Mouse (Mus musculus) c-Kit-positive CD71-positive TER-119-negative erythroid progenitor cells, embryonic 14.5 days (primary cell): ENCODE data around the gene Pabpc1l.
"Not testable (repeated sequence)": the region's sequence is repeated elsewhere in the genome, so short reads cannot be mapped to it uniquely, and the experiment has no call there.

Experiments used
- DNase-seq: peaks from one replicate; pipeline ENCODE4 v3.0.0-alpha.2; 2013; ENCODE audit warnings: low read depth

The Pabpc1l gene

DNA sequence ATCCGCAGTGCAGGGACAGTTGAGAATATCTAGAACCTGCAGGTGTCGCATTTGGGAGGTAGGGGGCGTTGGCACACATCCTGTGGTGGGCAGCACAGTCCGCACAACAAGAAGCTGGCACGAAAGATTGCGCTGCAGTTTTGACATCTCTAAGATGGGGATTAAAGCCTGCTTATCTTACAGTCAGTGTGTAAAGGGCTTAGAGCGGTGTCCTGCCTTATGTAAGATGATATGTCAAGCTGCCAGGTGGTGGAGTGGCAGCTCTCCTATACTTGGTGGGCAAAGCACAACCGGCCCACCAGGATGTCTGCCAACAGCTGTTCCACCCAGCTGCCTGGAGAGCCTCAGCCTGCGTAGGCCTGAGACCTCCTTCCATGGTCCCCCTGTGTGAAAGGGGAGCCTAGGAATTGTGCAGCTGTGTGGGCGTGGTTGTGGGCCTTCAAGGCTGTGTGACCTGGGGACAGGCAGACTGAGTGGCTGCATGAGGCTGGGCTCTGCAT is 11.3 kb downstream of the Pabpc1l start:
- peak; percentile 25 for DNase-seq

DNA sequence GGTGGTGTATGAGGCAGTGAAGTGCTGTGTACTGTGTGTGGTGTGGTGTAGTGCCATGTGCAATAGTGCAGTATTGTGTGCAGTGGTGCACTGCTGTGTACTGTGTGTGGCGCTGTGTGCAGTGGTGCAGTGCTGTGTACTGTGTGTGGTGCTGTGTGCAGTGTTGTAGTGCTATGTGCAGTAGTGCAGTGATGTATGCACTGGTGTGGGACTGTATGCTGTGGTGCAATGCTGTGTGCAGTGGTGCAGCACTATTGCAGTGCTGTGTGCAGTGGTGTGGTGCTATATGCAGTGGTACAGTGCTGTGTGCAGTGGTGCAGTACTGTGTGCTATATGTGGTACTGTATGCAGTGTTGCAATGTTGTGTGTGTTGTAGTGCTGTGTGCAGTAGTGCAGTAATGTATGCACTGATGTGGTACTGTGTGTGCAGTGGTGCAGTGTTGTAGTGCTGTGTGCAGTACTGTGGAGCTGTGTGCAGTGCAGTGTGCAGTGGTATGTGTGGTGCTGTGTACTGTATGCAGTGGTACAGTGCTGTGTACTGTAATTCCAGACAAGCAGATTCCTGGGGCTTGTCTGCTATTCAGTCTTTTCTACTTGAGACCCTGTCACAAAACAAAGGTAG is 13.3 kb downstream of the Pabpc1l start:
- no peak for DNase-seq

DNA sequence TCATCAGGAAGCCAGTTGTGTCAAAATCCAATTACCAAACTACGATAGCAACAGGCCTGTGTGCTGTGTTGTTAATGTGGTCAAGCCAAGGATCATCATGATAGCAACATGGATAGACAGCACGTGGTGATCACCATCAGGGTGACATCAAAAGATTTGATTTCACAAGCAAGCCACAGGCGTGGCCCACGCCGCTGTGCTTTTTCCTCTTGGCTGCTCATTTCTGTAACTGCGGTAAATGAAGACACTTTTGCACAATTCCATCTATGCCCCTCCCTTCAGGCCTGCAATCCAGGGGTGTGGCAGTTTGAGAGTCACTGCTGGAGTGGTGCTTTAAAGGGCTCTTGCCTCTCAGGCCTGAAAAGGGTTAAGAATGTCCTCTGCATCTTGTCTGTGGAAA is 15.7 kb downstream of the Pabpc1l start:
- no peak for DNase-seq

DNA sequence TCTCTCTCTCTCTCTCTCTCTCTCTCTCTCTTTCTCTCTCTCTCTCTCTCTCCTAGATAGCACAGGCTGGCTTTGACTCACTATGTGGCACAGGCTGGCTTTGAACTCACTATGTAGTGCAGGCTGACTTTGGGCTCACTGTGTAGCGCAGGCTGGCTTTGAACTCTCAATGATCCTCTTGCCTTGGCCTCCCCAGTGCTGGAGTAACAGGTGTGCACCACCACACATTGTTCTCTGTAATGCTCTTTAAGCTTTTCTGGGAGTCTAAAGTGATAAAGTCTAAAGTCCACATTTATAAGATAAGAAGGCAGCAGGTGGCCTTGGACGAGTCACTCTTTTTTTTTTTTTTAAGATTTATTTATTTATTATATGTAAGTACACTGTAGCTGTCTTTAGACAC is 16.3 kb downstream of the Pabpc1l start:
- DNase-seq = no peak

DNA sequence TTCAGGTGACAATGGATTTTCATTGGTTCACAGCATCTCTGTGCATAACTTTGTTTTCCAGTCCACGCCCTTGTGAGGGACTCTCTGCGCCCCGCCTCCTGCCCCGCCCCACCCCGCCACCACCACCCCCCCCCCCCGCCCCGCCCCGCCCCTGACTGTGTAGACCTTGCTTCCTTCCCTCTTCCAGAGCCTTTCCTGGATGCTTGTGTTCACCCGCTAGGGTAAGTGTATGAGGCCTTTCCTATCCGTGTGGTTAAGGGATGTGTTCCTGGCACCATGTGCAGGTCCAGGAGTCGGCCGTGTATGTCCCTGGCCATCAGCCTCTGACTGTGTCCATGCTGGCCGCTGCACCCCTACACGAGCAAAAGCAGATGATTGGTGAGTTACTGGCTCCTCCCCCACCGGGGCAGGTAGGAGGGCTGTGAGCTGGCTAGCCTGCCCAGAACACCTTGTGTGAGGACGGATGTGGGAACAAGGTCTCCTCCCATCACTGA is 22.0 kb downstream of the Pabpc1l start:
- DNase-seq = no peak

GRCm38 (mm10) chr2:164053767-164054166 is 28.5 kb downstream of the Pabpc1l start:
- no peak for DNase-seq

DNA sequence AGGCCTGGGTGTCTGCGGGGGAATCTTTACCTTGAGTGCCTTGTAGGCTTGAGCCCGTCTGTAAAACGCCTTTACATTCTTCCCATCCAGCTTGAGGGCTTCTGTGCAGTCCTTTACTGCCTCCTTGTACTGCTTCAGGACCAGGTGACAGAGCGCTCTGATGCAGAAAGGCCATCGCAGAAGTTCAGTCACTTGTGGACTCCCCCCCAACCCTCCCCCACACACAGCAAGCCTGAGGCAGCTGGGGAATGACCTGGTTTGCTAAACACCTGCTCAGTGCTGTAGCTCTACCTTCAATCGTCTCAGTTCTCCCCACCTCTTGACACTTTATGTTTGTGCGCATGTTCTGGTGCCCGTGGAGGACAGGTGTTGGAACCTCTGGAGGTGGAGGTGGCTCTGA is 29.4 kb downstream of the Pabpc1l start:
- no peak for DNase-seq

- DNase-seq = no peak
Observed at GRCm38 (mm10) chr2:164059634-164060235, 34.5 kb downstream of the Pabpc1l start.

DNA sequence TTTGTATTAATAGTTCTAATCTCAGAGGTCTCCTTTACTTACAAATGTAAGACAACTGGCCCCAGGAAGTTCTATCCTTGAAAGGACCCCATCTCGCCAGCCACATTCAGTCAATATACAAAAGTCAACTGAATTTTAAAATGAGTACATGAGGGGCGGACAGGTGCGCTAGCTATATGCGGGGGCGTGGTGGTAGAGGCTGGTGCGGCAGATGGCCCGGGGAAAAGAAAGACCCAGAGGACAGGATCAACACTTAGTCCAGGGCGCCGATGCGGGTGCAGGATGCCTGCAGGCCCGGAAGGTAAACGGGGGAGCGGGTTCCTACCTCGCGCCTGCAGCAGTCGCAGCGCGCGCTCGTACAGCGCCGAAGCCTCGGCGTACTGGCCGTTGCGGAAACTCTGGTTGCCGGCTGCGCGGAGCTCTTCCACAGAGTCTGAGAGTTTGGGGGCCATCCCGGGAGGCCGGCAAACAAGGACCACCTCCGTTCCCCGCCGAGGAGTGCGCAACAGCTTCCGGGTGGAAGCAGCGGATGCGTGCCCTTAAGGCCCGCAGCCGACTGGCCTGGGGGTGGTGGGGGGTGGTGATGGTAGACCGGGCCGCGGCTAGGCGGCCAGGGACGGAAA is 45.0 kb downstream of the Pabpc1l start, which contains the start of gene Stk4:
Gene Stk4, plus strand, starts transcription at position 181 of the 623 bp plus-strand sequence.
- DNase-seq = peak; percentile 24

- DNase-seq = peak; percentile 85
Observed at GRCm38 (mm10) chr2:164070765-164071436, 45.7 kb downstream of the Pabpc1l start, which contains the start of gene Tomm34. Gene Tomm34, minus strand, starts transcription at chr2:164071169.

- DNase-seq = not testable (repeated sequence)
Observed at GRCm38 (mm10) chr2:164071437-164071820, 46.2 kb downstream of the Pabpc1l start.

DNA sequence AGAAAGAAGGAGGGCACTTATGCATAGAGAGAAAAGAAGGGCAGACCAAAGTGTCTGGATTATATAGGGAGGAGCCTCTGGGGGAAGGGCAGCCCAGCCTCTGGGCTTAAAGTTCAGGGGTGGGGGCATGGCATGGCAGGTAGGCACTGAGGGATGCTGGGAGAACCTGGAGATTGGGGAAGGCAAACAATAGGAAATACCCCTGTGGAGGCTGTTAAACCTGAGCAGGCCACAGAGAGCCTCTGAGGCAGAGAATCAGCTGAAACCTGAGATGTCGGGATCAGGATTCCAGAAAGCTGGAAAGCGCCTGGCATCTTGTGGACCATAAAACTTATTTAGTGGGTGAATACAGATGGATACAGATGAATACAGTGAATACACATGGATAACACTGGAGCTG is 46.9 kb downstream of the Pabpc1l start:
- DNase-seq = no peak

DNA sequence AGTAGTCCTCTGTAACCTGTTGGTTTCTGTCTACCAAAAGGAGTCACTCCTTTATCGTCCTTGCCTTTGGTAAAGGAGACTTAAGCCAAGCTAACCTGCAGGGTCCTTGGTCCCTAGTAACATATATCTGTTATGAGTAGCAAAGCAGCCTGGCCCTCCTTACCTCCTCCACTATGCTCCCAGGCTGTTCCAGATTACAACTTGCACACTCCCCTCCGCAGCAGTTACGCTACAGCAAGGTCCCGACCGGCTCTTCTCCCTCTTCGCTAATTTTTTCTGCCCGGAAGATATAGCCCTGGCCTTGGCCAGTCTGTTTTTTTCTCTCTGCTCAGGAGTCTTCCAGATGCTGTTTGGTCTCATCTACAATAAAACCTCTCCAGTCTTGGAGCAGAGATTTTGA is 47.9 kb downstream of the Pabpc1l start:
- no peak for DNase-seq

DNA sequence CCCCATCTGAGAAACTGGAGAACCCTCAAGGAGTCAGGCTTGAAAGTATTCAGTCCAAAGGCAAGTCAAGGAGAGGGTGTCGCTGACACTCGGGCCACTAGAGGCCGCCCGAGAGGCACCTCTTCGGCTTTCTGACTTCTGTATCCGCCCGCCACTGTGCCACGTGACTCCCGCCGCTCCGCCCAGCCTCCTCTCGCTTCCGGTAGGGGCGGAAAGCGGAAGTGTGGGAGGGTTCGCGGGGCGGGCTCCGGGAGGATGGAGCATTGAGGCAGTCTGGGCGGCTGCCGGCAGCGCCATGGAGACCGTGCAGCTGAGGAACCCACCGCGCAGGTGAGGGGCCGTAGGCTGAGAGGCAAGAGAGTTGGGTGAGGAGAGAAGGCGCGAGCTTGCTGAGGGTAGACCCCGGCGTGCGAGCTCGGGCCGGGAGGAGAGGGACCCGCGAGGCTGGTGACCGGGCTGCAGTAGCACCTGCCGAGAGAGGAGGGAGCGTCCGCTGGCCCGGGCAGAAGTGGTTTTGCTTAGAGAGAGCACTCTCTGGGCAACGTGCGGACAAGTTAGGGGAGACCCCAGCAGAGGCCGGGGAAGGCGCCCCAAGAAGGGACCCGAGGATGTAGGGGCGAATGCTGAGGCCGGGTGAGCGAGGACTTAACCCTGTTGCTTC is 48.8 kb downstream of the Pabpc1l start:
- DNase-seq = peak; percentile 97

DNA sequence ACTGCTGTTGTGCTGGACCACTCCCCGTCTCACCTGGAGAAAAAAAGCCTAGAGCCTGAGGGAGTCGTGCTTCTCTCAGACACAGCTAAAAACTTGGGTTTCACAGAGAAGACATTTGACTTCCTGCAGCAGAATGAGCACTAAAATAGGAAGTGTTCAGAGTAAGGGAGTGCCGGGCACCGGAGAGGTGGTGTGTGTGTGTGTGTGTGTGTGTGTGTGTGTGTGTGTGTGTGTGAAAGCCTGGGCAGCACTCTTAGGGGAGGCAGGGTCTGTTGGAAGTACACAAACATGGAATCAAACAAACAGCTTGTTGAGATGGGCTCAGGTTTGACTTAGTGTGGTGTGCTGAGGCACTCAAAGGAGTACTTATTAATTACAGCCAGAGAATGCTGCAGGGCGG is 49.8 kb downstream of the Pabpc1l start:
- no peak for DNase-seq

DNA sequence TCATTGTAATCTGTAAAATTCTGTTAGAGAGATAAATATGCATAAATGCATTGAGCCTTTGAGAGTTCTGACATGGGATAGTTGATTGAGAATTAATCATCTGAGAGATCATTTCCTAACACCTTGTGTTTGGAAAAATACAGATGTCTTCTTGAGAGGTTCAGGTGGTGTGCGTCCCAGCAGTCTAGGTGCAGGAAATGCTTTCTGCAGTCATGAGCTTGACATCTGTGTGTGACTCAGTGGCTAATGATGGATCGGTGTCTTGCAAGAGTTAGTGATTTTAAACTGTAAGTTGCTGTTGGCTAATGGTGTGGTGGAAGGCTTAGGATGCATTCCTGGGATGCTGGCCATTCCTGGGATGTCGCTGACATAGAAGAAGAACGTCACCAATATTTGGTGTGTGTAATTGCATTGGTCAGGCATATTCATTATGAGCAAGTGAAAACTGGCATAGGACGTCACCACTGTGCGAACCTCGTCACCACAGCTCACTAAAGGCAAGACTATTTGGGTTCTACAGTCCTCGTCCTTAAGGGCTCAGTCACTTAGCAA is 51.7 kb downstream of the Pabpc1l start:
- DNase-seq = no peak

DNA sequence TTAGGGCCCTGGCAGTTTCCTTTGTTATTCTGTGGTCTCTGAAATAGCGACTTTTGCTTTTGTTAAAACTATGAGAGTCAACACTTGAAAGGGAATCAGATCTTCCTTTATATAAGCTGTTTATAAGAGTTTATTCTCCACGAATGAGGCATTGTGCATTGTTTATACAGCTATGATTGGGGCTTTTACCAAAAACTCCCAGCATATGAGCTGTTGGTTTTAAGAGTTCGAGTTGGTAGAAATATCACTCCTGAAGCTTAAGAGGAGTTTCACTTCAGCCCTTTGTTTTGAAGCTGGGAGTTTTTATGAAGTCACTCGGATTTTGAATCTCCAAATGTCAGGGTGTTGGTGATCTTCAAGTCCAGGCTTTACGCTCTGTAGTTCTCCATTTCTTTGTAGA is 52.6 kb downstream of the Pabpc1l start:
- DNase-seq = no peak

- no peak for DNase-seq
Observed at GRCm38 (mm10) chr2:164079488-164079887, 54.2 kb downstream of the Pabpc1l start.

- DNase-seq = no peak
Observed at GRCm38 (mm10) chr2:164081577-164081976, 56.3 kb downstream of the Pabpc1l start.

DNA sequence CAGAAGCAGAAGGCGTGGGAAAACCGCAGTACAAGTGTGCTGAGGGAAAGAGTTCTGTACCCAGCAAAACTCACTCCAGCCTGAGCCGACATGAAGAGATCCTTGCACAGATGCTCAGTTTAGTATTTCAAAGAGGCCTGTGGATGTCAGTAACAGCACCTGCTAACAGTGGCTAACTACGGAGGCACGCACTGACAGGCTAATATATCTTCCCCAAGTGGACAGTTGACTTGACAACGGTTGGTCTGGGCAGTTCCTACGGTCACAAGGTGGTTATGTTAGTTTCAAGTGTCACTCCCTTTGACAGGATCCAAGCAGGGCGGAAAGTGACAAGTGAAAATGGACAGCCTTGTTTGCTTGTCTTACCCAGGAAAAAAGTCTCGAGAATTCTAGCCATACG is 56.9 kb downstream of the Pabpc1l start:
- DNase-seq = no peak

- no peak for DNase-seq
Observed at GRCm38 (mm10) chr2:164083609-164084341, 58.5 kb downstream of the Pabpc1l start.
